Mouse (Mus musculus) liver, embryonic 14.5 days (tissue): ENCODE data around the gene Msln.
"Not testable (repeated sequence)": the region's sequence is repeated elsewhere in the genome, so short reads cannot be mapped to it uniquely, and the experiment has no call there.

Experiments used
- CTCF ChIP-seq: IDR thresholded peaks from 2 replicates; pipeline ENCODE4 v1.5.1; 2016; ENCODE audit warnings: antibody characterized with exemption, low read depth, control low read depth
- EP300 ChIP-seq: IDR thresholded peaks from 2 replicates; pipeline ENCODE4 v1.6.1; 2016; ENCODE audit warnings: antibody characterized with exemption, low read depth

DNA sequence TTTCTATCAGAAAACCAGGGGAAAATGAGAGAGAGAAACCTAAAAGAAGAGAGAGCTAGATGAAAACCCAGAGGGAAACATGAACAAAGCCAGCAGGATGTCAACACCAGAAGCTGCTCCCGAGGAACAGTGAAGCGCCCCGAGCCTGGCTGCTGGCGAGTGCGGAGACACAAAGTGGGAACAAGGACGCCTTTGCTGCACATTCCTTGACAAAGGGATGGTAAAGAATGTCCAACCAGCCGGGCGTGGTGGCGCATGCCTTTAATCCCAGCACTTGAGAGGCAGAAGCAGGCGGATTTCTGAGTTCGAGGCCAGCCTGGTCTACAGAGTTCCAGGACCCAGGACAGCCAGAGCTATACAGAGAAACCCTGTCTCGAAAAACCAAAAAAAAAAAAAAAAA, 12.7 kb downstream of the Msln start:
- not testable (repeated sequence) for TF ChIP-seq EP300, CTCF
